Mouse (Mus musculus) CH12.LX (cell line): Measurements from ENCODE around the gene Ubn2.

Source experiments
- POLR2A ChIP-seq: IDR thresholded peaks from 2 replicates; pipeline ENCODE4 v1.6.1; 2011; ENCODE audit warnings: low read depth, mild to moderate bottlenecking, improper control_type of control experiment, low read length
- UBTF ChIP-seq: IDR thresholded peaks from 2 replicates; pipeline ENCODE4 v1.6.1; 2012; ENCODE audit warnings: low read depth, mild to moderate bottlenecking, inconsistent platforms, low read length, improper control_type of control experiment, moderate library complexity
- USF2 ChIP-seq: conservative IDR thresholded peaks from 2 replicates; pipeline ENCODE4 v1.6.1; 2011; ENCODE audit warnings: low read depth, low read length, improper control_type of control experiment

- no peak for TF ChIP-seq UBTF
- TF ChIP-seq USF2 = no peak
- TF ChIP-seq POLR2A = no peak
These were observed 97.6 kb downstream of the Ubn2 start for GRCm38 (mm10) chr6:38531211-38531820.
